15 mouse cellular contexts compared by ENCODE assay signal in genomic region chr11:88484047-88484446, GRCm38 (mm10).
DNase-seq lines count a peak whose midpoint lies in the region; ATAC-seq lines count a peak whose summit lies in the region.
"Had no signal": no experiment of that assay in that cellular context is flagged by ENCODE, and none has a peak within 500 bp of the region (broad histone marks: within the 10 kb centered on the region; RNA-seq: fewer than 3 reads in every experiment).

No protein-coding gene starts in this region.

- ATAC-seq in neural tube, embryonic 11.5 days (ENCODE audit: insufficient read depth, low FRiP score, low TSS enrichment): no peak
- no peak for ATAC-seq in hindbrain, embryonic 12.5 days (ENCODE audit: low FRiP score)
- ATAC-seq in midbrain, embryonic 14.5 days (ENCODE audit: low FRiP score, low TSS enrichment): no peak
- no peak for ATAC-seq in heart, embryonic 11.5 days (replicated peaks; ENCODE audit: insufficient number of reproducible peaks, low FRiP score, low TSS enrichment)
- ATAC-seq in CD4-positive, CD25-positive, alpha-beta regulatory T cell, adult 4 months: no peak
- ATAC-seq: Patski had no signal

- DNase-seq in neural tube, embryonic 11.5 days (ENCODE audit: low spot score): no peak
- DNase-seq in neural tube, embryonic 10.5 days (ENCODE audit: extremely low spot score, low spot score): no peak
- DNase-seq in midbrain, embryonic 14.5 days: no peak
- DNase-seq in cerebellum, adult 11 months: no peak
- DNase-seq: cerebellum, adult 18-20 months; embryo, embryonic 11 days; heart, adult 11 months; kidney, postnatal 4 days; thymus, adult 18-20 months had no signal

- WGBS in neural tube, embryonic 11.5 days: 89% methylated on average over 3 of the region's 3 CpGs
- WGBS in hindbrain, embryonic 12.5 days: 87% methylated on average over 3 of the region's 3 CpGs
- 91% methylated on average over 3 of the region's 3 CpGs for WGBS in midbrain, embryonic 14.5 days
- WGBS in heart, embryonic 11.5 days (ENCODE audit: insufficient replicate concordance): 86% methylated on average over 3 of the region's 3 CpGs

- no peaks in the 10 kb centered on the region for H3K9me3 ChIP-seq in neural tube, embryonic 11.5 days (ENCODE audit: control insufficient read depth, low read length)
- H3K9me3 ChIP-seq in hindbrain, embryonic 12.5 days (replicated peaks): no peaks in the 10 kb centered on the region
- H3K9me3 ChIP-seq in midbrain, embryonic 14.5 days (ENCODE audit: control insufficient read depth, low read length): no peaks in the 10 kb centered on the region
- no peaks in the 10 kb centered on the region for H3K9me3 ChIP-seq in heart, embryonic 11.5 days (replicated peaks; ENCODE audit: control insufficient read depth, low read length)
- H3K9me3 ChIP-seq: limb, embryonic 10.5 days had no signal

- H3K27me3 ChIP-seq in neural tube, embryonic 11.5 days (ENCODE audit: control insufficient read depth, insufficient read depth, low read length): no peaks in the 10 kb centered on the region
- no peaks in the 10 kb centered on the region for H3K27me3 ChIP-seq in hindbrain, embryonic 12.5 days
- H3K27me3 ChIP-seq in midbrain, embryonic 14.5 days (ENCODE audit: control insufficient read depth, insufficient read depth, low read length): no peaks in the 10 kb centered on the region
- no peaks in the 10 kb centered on the region for H3K27me3 ChIP-seq in heart, embryonic 11.5 days (ENCODE audit: control insufficient read depth, insufficient read depth, low read length)
- H3K27me3 ChIP-seq: Patski had no signal

- H3K4me1 ChIP-seq in neural tube, embryonic 11.5 days (ENCODE audit: control insufficient read depth, insufficient read depth, low read length): peaks cover 66% of the 10 kb centered on the region
- peaks cover 84% of the 10 kb centered on the region for H3K4me1 ChIP-seq in hindbrain, embryonic 12.5 days
- peaks cover 78% of the 10 kb centered on the region for H3K4me1 ChIP-seq in midbrain, embryonic 14.5 days (ENCODE audit: control insufficient read depth, insufficient read depth, low read length)
- peaks cover 62% of the 10 kb centered on the region for H3K4me1 ChIP-seq in heart, embryonic 11.5 days (ENCODE audit: control insufficient read depth, insufficient read depth, low read length)

- H3K36me3 ChIP-seq in neural tube, embryonic 11.5 days (ENCODE audit: control insufficient read depth, insufficient read depth, low read length): no peaks in the 10 kb centered on the region
- H3K36me3 ChIP-seq in hindbrain, embryonic 12.5 days: no peaks in the 10 kb centered on the region
- H3K36me3 ChIP-seq in midbrain, embryonic 14.5 days (ENCODE audit: control insufficient read depth, insufficient read depth, low read length): no peaks in the 10 kb centered on the region
- no peaks in the 10 kb centered on the region for H3K36me3 ChIP-seq in heart, embryonic 11.5 days (ENCODE audit: control insufficient read depth, insufficient read depth, low read length)

- peak overlapping the region; percentile 94; the same call in 1 of the 2 replicates for H3K27ac ChIP-seq in neural tube, embryonic 11.5 days (ENCODE audit: low read depth, low read length)
- H3K27ac ChIP-seq in hindbrain, embryonic 12.5 days: peak overlapping the region; percentile 95
- H3K27ac ChIP-seq in midbrain, embryonic 14.5 days (replicated peaks; ENCODE audit: low read depth, low read length): peak overlapping the region; percentile 64
- H3K27ac ChIP-seq in heart, embryonic 11.5 days (ENCODE audit: low read depth, low read length): no peak overlapping the region
- H3K27ac ChIP-seq: limb, embryonic 10.5 days; macrophage had no signal

- no peak overlapping the region for H3K4me2 ChIP-seq in neural tube, embryonic 11.5 days (ENCODE audit: low read depth)
- H3K4me2 ChIP-seq in hindbrain, embryonic 12.5 days (replicated peaks): no peak overlapping the region
- H3K4me2 ChIP-seq in midbrain, embryonic 14.5 days (ENCODE audit: low read length): no peak overlapping the region
- H3K4me2 ChIP-seq in heart, embryonic 11.5 days: no peak overlapping the region

- no peak overlapping the region for H3K4me3 ChIP-seq in neural tube, embryonic 11.5 days (ENCODE audit: low read depth, low read length)
- H3K4me3 ChIP-seq in hindbrain, embryonic 12.5 days: no peak overlapping the region
- H3K4me3 ChIP-seq in midbrain, embryonic 14.5 days (replicated peaks; ENCODE audit: low read depth, low read length): no peak overlapping the region
- H3K4me3 ChIP-seq in heart, embryonic 11.5 days (ENCODE audit: low read depth, low read length): no peak overlapping the region
- H3K4me3 ChIP-seq: limb, embryonic 10.5 days had no signal

- no peak overlapping the region for H3K9ac ChIP-seq in neural tube, embryonic 11.5 days (ENCODE audit: low read length)
- H3K9ac ChIP-seq in hindbrain, embryonic 12.5 days: no peak overlapping the region
- H3K9ac ChIP-seq in midbrain, embryonic 14.5 days (replicated peaks; ENCODE audit: low read length): no peak overlapping the region
- H3K9ac ChIP-seq in heart, embryonic 11.5 days (ENCODE audit: low read depth, low read length): no peak overlapping the region
